Mouse (Mus musculus) hindbrain, postnatal 0 days (tissue): ENCODE measurements at regions not wholly inside any gene's neighbourhood (a gene's known extent, or its start where the extent isn't known, plus 50 kb on each side); places are given as distances from the start of the nearest gene placed in this dataset.

Source experiments
- ATAC-seq: fragments of 200-750 bp; cut with Nextera tagmentation; 2 replicates; pipeline ENCODE4 v1.8.0; 2017; ENCODE audit warnings: mild to moderate bottlenecking, moderate TSS enrichment, moderate library complexity
- DNase-seq: peaks from one replicate; pipeline ENCODE4 v3.0.0-alpha.2; 2015; ENCODE audit warnings: low spot score
- H3K27ac ChIP-seq: fragments of 300-500 bp; sonication (generic); 2 replicates; pipeline ENCODE4 v1.5.1; 2014; ENCODE audit warnings: mild to moderate bottlenecking
- H3K27me3 ChIP-seq: fragments of 300-500 bp; sonication (generic); 2 replicates; pipeline ENCODE4 v1.6.1; 2014; ENCODE audit warnings: low read length, mixed read lengths; ENCODE audit not compliant: insufficient read depth
- H3K36me3 ChIP-seq: fragments of 300-500 bp; sonication (generic); 2 replicates; pipeline ENCODE4 v1.6.1; 2014; ENCODE audit warnings: low read length, mixed read lengths; ENCODE audit not compliant: insufficient read depth
- H3K4me1 ChIP-seq: fragments of 300-500 bp; sonication (generic); 2 replicates; pipeline ENCODE4 v1.6.1; 2014; ENCODE audit warnings: antibody characterized with exemption, low read length, mixed read lengths; ENCODE audit not compliant: insufficient read depth
- H3K4me2 ChIP-seq: fragments of 300-500 bp; sonication (generic); 2 replicates; pipeline ENCODE4 v1.6.1; 2014; ENCODE audit warnings: low read depth, mild to moderate bottlenecking, low read length, moderate library complexity, mixed read lengths
- H3K4me3 ChIP-seq: fragments of 300-500 bp; sonication (generic); 2 replicates; pipeline ENCODE4 v1.5.1; 2014; ENCODE audit warnings: low read length
- H3K9ac ChIP-seq: fragments of 300-500 bp; sonication (generic); replicated peaks from 2 replicates; pipeline ENCODE4 v1.6.1; 2014; ENCODE audit warnings: mild to moderate bottlenecking, low read length, moderate library complexity, mixed read lengths
- H3K9me3 ChIP-seq: fragments of 300-500 bp; sonication (generic); 2 replicates; pipeline ENCODE4 v1.6.1; 2016; ENCODE audit warnings: low read length, mixed read lengths
- CTCF ChIP-seq: IDR thresholded peaks from 2 replicates; pipeline ENCODE4 v1.5.1; 2016; ENCODE audit warnings: antibody characterized with exemption, control low read depth, low read depth
- WGBS: fragments of 180-500 bp; shearing (Covaris S2); extraction: QIAGEN DNeasy Blood & Tissue Kit; methylation state at CpG from one replicate; pipeline ENCODE4 v1.1.7; 2014; 5-methylcytosine and 5-hydroxymethylcytosine counted together

- Histone ChIP-seq H3K27ac (no peak overlapping the region), H3K27me3 (no peaks in the 10 kb centered on the region), H3K9me3 (no peaks in the 10 kb centered on the region), H3K4me2 (no peak overlapping the region), H3K36me3 (no peaks in the 10 kb centered on the region), H3K9ac (no peak overlapping the region), H3K4me3 (no peak overlapping the region), H3K4me1 (no peaks in the 10 kb centered on the region)
- DNase-seq, result no peak
- ATAC-seq, result no peak
- WGBS, result 85% methylated on average over 2 of the region's 2 CpGs
- TF ChIP-seq CTCF, result no peak
These were observed 1228.5 kb upstream of the Tenm2 start for GRCm38 (mm10) chr11:38464239-38464596.

- Histone ChIP-seq H3K36me3 (no peaks in the 10 kb centered on the region), H3K4me2 (no peak overlapping the region), H3K4me3 (no peak overlapping the region), H3K9ac (no peak overlapping the region), H3K9me3 (no peaks in the 10 kb centered on the region), H3K27me3 (no peaks in the 10 kb centered on the region), H3K27ac (no peak overlapping the region), H3K4me1 (no peaks in the 10 kb centered on the region)
- no peak for DNase-seq
- no peak for TF ChIP-seq CTCF
- no peak for ATAC-seq
- WGBS, result 71% methylated on average over 4 of the region's 4 CpGs
These were observed 1227.9 kb upstream of the Tenm2 start for GRCm38 (mm10) chr11:38463568-38464238.

- Histone ChIP-seq H3K4me3 (no peak overlapping the region), H3K27me3 (no peaks in the 10 kb centered on the region), H3K9me3 (no peaks in the 10 kb centered on the region), H3K4me1 (no peaks in the 10 kb centered on the region), H3K9ac (no peak overlapping the region), H3K36me3 (no peaks in the 10 kb centered on the region), H3K4me2 (no peak overlapping the region), H3K27ac (no peak overlapping the region)
- no peak for TF ChIP-seq CTCF
- 81% methylated on average over 5 of the region's 5 CpGs for WGBS
- no peak for DNase-seq
- ATAC-seq, result no peak
These were observed 1207.5 kb upstream of the Tenm2 start for GRCm38 (mm10) chr11:38443291-38443690.

GRCm38 (mm10) chr11:38410302-38410701 lies 1174.5 kb upstream of the Tenm2 start:
- no peak overlapping the region for H3K27ac ChIP-seq
- H3K4me1 ChIP-seq, result no peaks in the 10 kb centered on the region
- H3K27me3 ChIP-seq, result no peaks in the 10 kb centered on the region
- no peak overlapping the region for H3K4me2 ChIP-seq
- WGBS, result 38% methylated on average over 1 of the region's 1 CpGs
- no peak for TF ChIP-seq CTCF
- H3K9ac ChIP-seq, result no peak overlapping the region
- H3K4me3 ChIP-seq, result no peak overlapping the region
- H3K9me3 ChIP-seq, result no peaks in the 10 kb centered on the region
- DNase-seq, result peak; percentile 44
- no peaks in the 10 kb centered on the region for H3K36me3 ChIP-seq
- peak; percentile 43; the same call in 1 of the 2 replicates for ATAC-seq

GRCm38 (mm10) chr11:38397771-38398170 lies 1162.0 kb upstream of the Tenm2 start:
- DNase-seq, result no peak
- H3K4me2 ChIP-seq, result no peak overlapping the region
- no peak overlapping the region for H3K4me3 ChIP-seq
- no peaks in the 10 kb centered on the region for H3K36me3 ChIP-seq
- H3K4me1 ChIP-seq, result no peaks in the 10 kb centered on the region
- H3K27me3 ChIP-seq, result no peaks in the 10 kb centered on the region
- ATAC-seq, result no peak
- no peak overlapping the region for H3K9ac ChIP-seq
- H3K9me3 ChIP-seq, result no peaks in the 10 kb centered on the region
- no peak overlapping the region for H3K27ac ChIP-seq
- TF ChIP-seq CTCF, result no peak

- 86% methylated on average over 2 of the region's 2 CpGs for WGBS
These were observed 1151.2 kb upstream of the Tenm2 start for GRCm38 (mm10) chr11:38386958-38387357.

GRCm38 (mm10) chr11:38346442-38346841 lies 1110.7 kb upstream of the Tenm2 start:
- ATAC-seq (no peak), DNase-seq (no peak)
- Histone ChIP-seq H3K36me3 (no peaks in the 10 kb centered on the region), H3K27ac (no peak overlapping the region), H3K4me3 (no peak overlapping the region), H3K9ac (no peak overlapping the region), H3K4me2 (no peak overlapping the region), H3K9me3 (no peaks in the 10 kb centered on the region), H3K4me1 (no peaks in the 10 kb centered on the region), H3K27me3 (no peaks in the 10 kb centered on the region)
- WGBS, result 72% methylated on average over 6 of the region's 6 CpGs
- TF ChIP-seq CTCF, result no peak

More at GRCm38 (mm10) chr11:38386958-38387357, 1151.2 kb upstream of the Tenm2 start:
- Histone ChIP-seq H3K36me3 (no peaks in the 10 kb centered on the region), H3K4me1 (no peaks in the 10 kb centered on the region), H3K27me3 (no peaks in the 10 kb centered on the region), H3K27ac (no peak overlapping the region), H3K4me2 (no peak overlapping the region), H3K9me3 (no peaks in the 10 kb centered on the region), H3K9ac (no peak overlapping the region), H3K4me3 (no peak overlapping the region)
- TF ChIP-seq CTCF, result no peak
- no peak for DNase-seq
- no peak for ATAC-seq
